ENCODE assay signal across 10 mouse cellular contexts in genomic region chr4:126754736-126755374, GRCm38 (mm10). TPM values are rescaled to one million over a fixed set of nuclear protein-coding genes. Genes with fewer than 3 reads are reported as not detected.
DNase-seq lines count a peak whose midpoint lies in the region; ATAC-seq and TF ChIP-seq lines count a peak whose summit lies in the region.
"Had no signal": no experiment of that assay in that cellular context is flagged by ENCODE, and none has a peak within 500 bp of the region (broad histone marks: within the 10 kb centered on the region; RNA-seq: fewer than 3 reads in every experiment).

No protein-coding gene starts in this region.

- peak overlapping the region; percentile 74 for H3K4me2 ChIP-seq in heart, embryonic 16.5 days (ENCODE audit: low read depth, low read length)
- H3K4me2 ChIP-seq in embryonic facial prominence, embryonic 15.5 days (replicated peaks): peak overlapping the region; percentile 98
- H3K4me2 ChIP-seq in intestine, embryonic 16.5 days (ENCODE audit: low read depth, low read length): peak overlapping the region; percentile 61
- peak overlapping the region; percentile 94 for H3K4me2 ChIP-seq in midbrain, postnatal 0 days (ENCODE audit: low read depth, low read length, poor library complexity, severe bottlenecking)

- ATAC-seq in heart, embryonic 16.5 days (replicated peaks; ENCODE audit: extremely low read depth, insufficient read depth, low FRiP score): no peak
- ATAC-seq in embryonic facial prominence, embryonic 15.5 days (ENCODE audit: insufficient number of reproducible peaks, low FRiP score, low TSS enrichment, low read depth): no peak
- peak; percentile 34 for ATAC-seq in intestine, embryonic 16.5 days
- ATAC-seq in midbrain, postnatal 0 days (ENCODE audit: low FRiP score): no peak

- intact Hi-C loops in heart, postnatal 10 days (cut with DNase I): no loop called here

- WGBS in heart, embryonic 16.5 days: 46% methylated on average over 12 of the region's 12 CpGs
- WGBS in embryonic facial prominence, embryonic 15.5 days: 50% methylated on average over 12 of the region's 12 CpGs
- WGBS in intestine, embryonic 16.5 days: 29% methylated on average over 12 of the region's 12 CpGs
- 40% methylated on average over 12 of the region's 12 CpGs for WGBS in midbrain, postnatal 0 days

- H3K4me3 ChIP-seq in heart, embryonic 16.5 days (ENCODE audit: low read length): no peak overlapping the region
- peak overlapping the region; percentile 91 for H3K4me3 ChIP-seq in embryonic facial prominence, embryonic 15.5 days (replicated peaks)
- H3K4me3 ChIP-seq in intestine, embryonic 16.5 days (ENCODE audit: low read length): peak overlapping the region; percentile 96
- H3K4me3 ChIP-seq in midbrain, postnatal 0 days (ENCODE audit: low read depth, low read length): peak overlapping the region; percentile 94

- H3K36me3 ChIP-seq in heart, embryonic 16.5 days (ENCODE audit: control insufficient read depth, insufficient read depth): peaks cover 5% of the 10 kb centered on the region; the same call in 1 of the 2 replicates
- peaks cover 20% of the 10 kb centered on the region; the same call in 1 of the 2 replicates for H3K36me3 ChIP-seq in embryonic facial prominence, embryonic 15.5 days
- H3K36me3 ChIP-seq in intestine, embryonic 16.5 days (ENCODE audit: control insufficient read depth, insufficient read depth, low read length): no peaks in the 10 kb centered on the region
- H3K36me3 ChIP-seq in midbrain, postnatal 0 days (ENCODE audit: insufficient read depth, low read length): peaks cover 9% of the 10 kb centered on the region

- no peak for TF ChIP-seq CTCF in midbrain, postnatal 0 days (IDR thresholded peaks at IDR 0.05)

- no peak overlapping the region; the same call in 1 of the 2 replicates for H3K9ac ChIP-seq in heart, embryonic 16.5 days (ENCODE audit: low read length)
- H3K9ac ChIP-seq in embryonic facial prominence, embryonic 15.5 days: no peak overlapping the region
- H3K9ac ChIP-seq in intestine, embryonic 16.5 days (ENCODE audit: low read depth, low read length): no peak overlapping the region; the same call in 1 of the 2 replicates
- no peak overlapping the region for H3K9ac ChIP-seq in midbrain, postnatal 0 days (replicated peaks; ENCODE audit: low read length, poor library complexity, severe bottlenecking)

- no peak for DNase-seq in heart, postnatal 10 days
- DNase-seq in midbrain, postnatal 0 days (ENCODE audit: low spot score): no peak
- DNase-seq in frontal cortex, postnatal 10 days (ENCODE audit: low spot score in 2 of 2): no peak
- no peak for DNase-seq in thymus, postnatal 10 days (ENCODE audit: low spot score in 2 of 2)
- no peak for DNase-seq in cerebellum, adult 8-10 months
- DNase-seq: gastrocnemius, postnatal 10 days had no signal

- H3K27me3 ChIP-seq in heart, embryonic 16.5 days (ENCODE audit: control insufficient read depth, insufficient read depth, low read length): no peaks in the 10 kb centered on the region
- no peaks in the 10 kb centered on the region for H3K27me3 ChIP-seq in embryonic facial prominence, embryonic 15.5 days
- H3K27me3 ChIP-seq in intestine, embryonic 16.5 days (replicated peaks; ENCODE audit: control insufficient read depth, insufficient read depth, low read length): no peaks in the 10 kb centered on the region
- no peaks in the 10 kb centered on the region for H3K27me3 ChIP-seq in midbrain, postnatal 0 days (ENCODE audit: insufficient read depth, low read length)

- no peaks in the 10 kb centered on the region for H3K9me3 ChIP-seq in heart, embryonic 16.5 days (replicated peaks; ENCODE audit: control insufficient read depth, low read length)
- H3K9me3 ChIP-seq in embryonic facial prominence, embryonic 15.5 days (replicated peaks): no peaks in the 10 kb centered on the region
- H3K9me3 ChIP-seq in intestine, embryonic 16.5 days (ENCODE audit: control insufficient read depth, low read length): no peaks in the 10 kb centered on the region
- no peaks in the 10 kb centered on the region for H3K9me3 ChIP-seq in midbrain, postnatal 0 days (ENCODE audit: low read length)

- H3K4me1 ChIP-seq in heart, embryonic 16.5 days (ENCODE audit: control insufficient read depth, insufficient read depth, low read length): peaks cover 27% of the 10 kb centered on the region
- peaks cover 39% of the 10 kb centered on the region for H3K4me1 ChIP-seq in embryonic facial prominence, embryonic 15.5 days
- H3K4me1 ChIP-seq in intestine, embryonic 16.5 days (ENCODE audit: control insufficient read depth, insufficient read depth, low read length): peaks cover 22% of the 10 kb centered on the region
- H3K4me1 ChIP-seq in midbrain, postnatal 0 days (ENCODE audit: insufficient read depth, low read length): peaks cover 15% of the 10 kb centered on the region; the same call in 1 of the 2 replicates

- H3K27ac ChIP-seq in heart, embryonic 16.5 days (ENCODE audit: low read length): no peak overlapping the region
- no peak overlapping the region for H3K27ac ChIP-seq in embryonic facial prominence, embryonic 15.5 days (replicated peaks)
- peak overlapping the region; percentile 97 for H3K27ac ChIP-seq in intestine, embryonic 16.5 days (ENCODE audit: low read length)
- H3K27ac ChIP-seq in midbrain, postnatal 0 days (ENCODE audit: low read depth, low read length): no peak overlapping the region

RNA-seq across cellular contexts. Expression of gene AU040320, which starts 1.5 kb away (rescaled TPM):
- 21.1 and 22.0 TPM in 2 replicates for polyA plus RNA-seq in heart, embryonic 16.5 days (2015; fragmentation: Nextera tagmentation; extraction: Ambion mirVana)
- total RNA-seq in heart, postnatal 10 days (2021): 10 to 100 TPM; 26.2 to 31.6 TPM
- polyA plus RNA-seq in embryonic facial prominence, embryonic 15.5 days (2015; fragmentation: Nextera tagmentation; extraction: Ambion mirVana): 17.6 and 22.7 TPM in 2 replicates
- 36.4 and 44.0 TPM in 2 replicates for polyA plus RNA-seq in intestine, embryonic 16.5 days (2015; fragmentation: Nextera tagmentation; extraction: Ambion mirVana)
- total RNA-seq in midbrain, postnatal 0 days (2014; rRNA removed): 35.5 and 38.0 TPM in 2 replicates
- 37.2 and 40.1 TPM in 2 replicates for polyA plus RNA-seq in midbrain, postnatal 0 days (2015; fragmentation: Nextera tagmentation; extraction: Ambion mirVana)

RNA-seq across cellular contexts. Expression of gene Ncdn, which starts 1.6 kb away (rescaled TPM):
- 22.4 and 23.3 TPM in 2 replicates for polyA plus RNA-seq in heart, embryonic 16.5 days (2015; fragmentation: Nextera tagmentation; extraction: Ambion mirVana)
- total RNA-seq in heart, postnatal 10 days (2021): 10 to 100 TPM; 15.3 to 17.2 TPM
- 31.6 and 33.4 TPM in 2 replicates for polyA plus RNA-seq in embryonic facial prominence, embryonic 15.5 days (2015; fragmentation: Nextera tagmentation; extraction: Ambion mirVana)
- 25.6 and 27.4 TPM in 2 replicates for polyA plus RNA-seq in intestine, embryonic 16.5 days (2015; fragmentation: Nextera tagmentation; extraction: Ambion mirVana)
- total RNA-seq in midbrain, postnatal 0 days (2014; rRNA removed): 322 and 393 TPM in 2 replicates
- 186 and 194 TPM in 2 replicates for polyA plus RNA-seq in midbrain, postnatal 0 days (2015; fragmentation: Nextera tagmentation; extraction: Ambion mirVana)

RNA-seq across cellular contexts. Expression of gene Tfap2e, which starts 18.8 kb away (rescaled TPM):
- polyA plus RNA-seq in heart, embryonic 16.5 days (2015; fragmentation: Nextera tagmentation; extraction: Ambion mirVana): not detected in 2 replicates
- total RNA-seq in heart, postnatal 10 days (2021): not detected
- 0.60 and 1.1 TPM in 2 replicates for polyA plus RNA-seq in embryonic facial prominence, embryonic 15.5 days (2015; fragmentation: Nextera tagmentation; extraction: Ambion mirVana)
- not detected in 2 replicates for polyA plus RNA-seq in intestine, embryonic 16.5 days (2015; fragmentation: Nextera tagmentation; extraction: Ambion mirVana)
- 0.14 TPM in 1 of 2 replicates, not detected in the other for total RNA-seq in midbrain, postnatal 0 days (2014; rRNA removed)
- polyA plus RNA-seq in midbrain, postnatal 0 days (2015; fragmentation: Nextera tagmentation; extraction: Ambion mirVana): 0.15 and 0.31 TPM in 2 replicates
- total RNA-seq: gastrocnemius, postnatal 10 days; layer of hippocampus, postnatal 10 days had no signal
